Comparison of ENCODE assay signal across 8 mouse cellular contexts in genomic region chr11:72214591-72215409, GRCm38 (mm10). TPM values are rescaled to one million over a fixed set of nuclear protein-coding genes. Genes with fewer than 3 reads are reported as not detected.
DNase-seq lines count a peak whose midpoint lies in the region; ATAC-seq lines count a peak whose summit lies in the region.

No protein-coding gene starts in this region.

- H3K36me3 ChIP-seq in forebrain, embryonic 10.5 days (replicated peaks): peaks cover 31% of the 10 kb centered on the region
- peaks cover 11% of the 10 kb centered on the region for H3K36me3 ChIP-seq in heart, embryonic 16.5 days (ENCODE audit: control insufficient read depth, insufficient read depth)
- H3K36me3 ChIP-seq in liver, embryonic 15.5 days (replicated peaks): peaks cover 24% of the 10 kb centered on the region
- peaks cover 24% of the 10 kb centered on the region for H3K36me3 ChIP-seq in neural tube, embryonic 12.5 days

- ATAC-seq in CD4-positive, CD25-positive, alpha-beta regulatory T cell, adult 4 months: peak; percentile 92
- ATAC-seq in heart, embryonic 16.5 days (replicated peaks; ENCODE audit: extremely low read depth, insufficient read depth, low FRiP score): peak; percentile 98
- ATAC-seq in liver, embryonic 15.5 days (ENCODE audit: insufficient read depth): peak; percentile 92
- ATAC-seq in neural tube, embryonic 12.5 days (ENCODE audit: low FRiP score, low read depth): peak; percentile 94

- peaks cover 28% of the 10 kb centered on the region for H3K4me1 ChIP-seq in forebrain, embryonic 10.5 days
- H3K4me1 ChIP-seq in heart, embryonic 16.5 days (ENCODE audit: control insufficient read depth, insufficient read depth, low read length): peaks cover 8% of the 10 kb centered on the region; the same call in 1 of the 2 replicates
- peaks cover 22% of the 10 kb centered on the region for H3K4me1 ChIP-seq in liver, embryonic 15.5 days (replicated peaks)
- peaks cover 7% of the 10 kb centered on the region; the same call in 1 of the 2 replicates for H3K4me1 ChIP-seq in neural tube, embryonic 12.5 days

- no peaks in the 10 kb centered on the region for H3K27me3 ChIP-seq in forebrain, embryonic 10.5 days (ENCODE audit: poor library complexity, severe bottlenecking)
- H3K27me3 ChIP-seq in heart, embryonic 16.5 days (ENCODE audit: control insufficient read depth, insufficient read depth, low read length): no peaks in the 10 kb centered on the region
- no peaks in the 10 kb centered on the region for H3K27me3 ChIP-seq in liver, embryonic 15.5 days
- H3K27me3 ChIP-seq in neural tube, embryonic 12.5 days (replicated peaks): no peaks in the 10 kb centered on the region

- peak overlapping the region; percentile 100 for H3K4me2 ChIP-seq in heart, embryonic 16.5 days (ENCODE audit: low read depth, low read length)
- peak overlapping the region; percentile 99 for H3K4me2 ChIP-seq in liver, embryonic 15.5 days
- H3K4me2 ChIP-seq in neural tube, embryonic 12.5 days (replicated peaks): peak overlapping the region; percentile 93

- H3K9ac ChIP-seq in heart, embryonic 16.5 days (ENCODE audit: low read length): peak overlapping the region; percentile 84
- H3K9ac ChIP-seq in liver, embryonic 15.5 days: peak overlapping the region; percentile 65
- peak overlapping the region; percentile 72 for H3K9ac ChIP-seq in neural tube, embryonic 12.5 days

- DNase-seq in c-Kit-negative CD71-positive TER-119-positive erythroid progenitor cells, embryonic 14.5 days (ENCODE audit: low read depth, low spot score): peak; percentile 90
- peak; percentile 99 for DNase-seq in forebrain, embryonic 10.5 days (ENCODE audit: extremely low spot score, low spot score)
- peak; percentile 96 to 97 for DNase-seq in kidney, postnatal 36 days
- peak; percentile 96 for DNase-seq in telencephalon, adult 2 months (ENCODE audit: low read depth, low spot score)

- H3K27ac ChIP-seq in forebrain, embryonic 10.5 days: peak overlapping the region; percentile 89
- H3K27ac ChIP-seq in heart, embryonic 16.5 days (ENCODE audit: low read length): peak overlapping the region; percentile 84
- peak overlapping the region; percentile 75 for H3K27ac ChIP-seq in liver, embryonic 15.5 days (replicated peaks)
- H3K27ac ChIP-seq in neural tube, embryonic 12.5 days: peak overlapping the region; percentile 16; the same call in 1 of the 2 replicates

- H3K9me3 ChIP-seq in forebrain, embryonic 10.5 days: no peaks in the 10 kb centered on the region
- no peaks in the 10 kb centered on the region for H3K9me3 ChIP-seq in heart, embryonic 16.5 days (replicated peaks; ENCODE audit: control insufficient read depth, low read length)
- H3K9me3 ChIP-seq in liver, embryonic 15.5 days (replicated peaks): no peaks in the 10 kb centered on the region
- H3K9me3 ChIP-seq in neural tube, embryonic 12.5 days: no peaks in the 10 kb centered on the region

- peak overlapping the region; percentile 91 for H3K4me3 ChIP-seq in forebrain, embryonic 10.5 days
- H3K4me3 ChIP-seq in heart, embryonic 16.5 days (ENCODE audit: low read length): peak overlapping the region; percentile 96
- peak overlapping the region; percentile 76 for H3K4me3 ChIP-seq in liver, embryonic 15.5 days (replicated peaks)
- H3K4me3 ChIP-seq in neural tube, embryonic 12.5 days: peak overlapping the region; percentile 65

- WGBS in forebrain, embryonic 10.5 days: under 1% methylated on average over 51 of the region's 51 CpGs
- WGBS in heart, embryonic 16.5 days: 1% methylated on average over 51 of the region's 51 CpGs
- WGBS in liver, embryonic 15.5 days (ENCODE audit: insufficient replicate concordance): 1% methylated on average over 51 of the region's 51 CpGs
- WGBS in neural tube, embryonic 12.5 days: under 1% methylated on average over 51 of the region's 51 CpGs

RNA-seq across cellular contexts. Expression of gene Med31, which starts 0.6 kb away (rescaled TPM):
- 10 to 100 TPM; 17.9 to 19.9 TPM for polyA plus RNA-seq in CD4-positive, CD25-positive, alpha-beta regulatory T cell, adult 4 months (2017; shearing (Covaris generic))
- 44.8 and 47.1 TPM in 2 replicates for polyA plus RNA-seq in forebrain, embryonic 10.5 days (2016; fragmentation: Nextera tagmentation; extraction: Ambion mirVana)
- 29.5 and 30.8 TPM in 2 replicates for polyA plus RNA-seq in heart, embryonic 16.5 days (2015; fragmentation: Nextera tagmentation; extraction: Ambion mirVana)
- polyA plus RNA-seq in liver, embryonic 15.5 days (2015; fragmentation: Nextera tagmentation; extraction: Ambion mirVana): 11.9 and 12.3 TPM in 2 replicates
- polyA plus RNA-seq in neural tube, embryonic 12.5 days (2016; fragmentation: Nextera tagmentation; extraction: Ambion mirVana): 54.7 and 56.5 TPM in 2 replicates

RNA-seq across cellular contexts. Expression of gene Txndc17, which starts 7.5 kb away (rescaled TPM):
- 10 to 100 TPM; 86.0 to 99.9 TPM for polyA plus RNA-seq in CD4-positive, CD25-positive, alpha-beta regulatory T cell, adult 4 months (2017; shearing (Covaris generic))
- polyA plus RNA-seq in forebrain, embryonic 10.5 days (2016; fragmentation: Nextera tagmentation; extraction: Ambion mirVana): 172 and 176 TPM in 2 replicates
- 149 and 160 TPM in 2 replicates for polyA plus RNA-seq in heart, embryonic 16.5 days (2015; fragmentation: Nextera tagmentation; extraction: Ambion mirVana)
- 67.1 and 69.1 TPM in 2 replicates for polyA plus RNA-seq in liver, embryonic 15.5 days (2015; fragmentation: Nextera tagmentation; extraction: Ambion mirVana)
- 160 and 164 TPM in 2 replicates for polyA plus RNA-seq in neural tube, embryonic 12.5 days (2016; fragmentation: Nextera tagmentation; extraction: Ambion mirVana)

RNA-seq across cellular contexts. Expression of gene 4933427D14Rik, which starts 7.5 kb away (rescaled TPM):
- 10 to 100 TPM; 19.2 to 24.4 TPM for polyA plus RNA-seq in CD4-positive, CD25-positive, alpha-beta regulatory T cell, adult 4 months (2017; shearing (Covaris generic))
- polyA plus RNA-seq in forebrain, embryonic 10.5 days (2016; fragmentation: Nextera tagmentation; extraction: Ambion mirVana): 16.2 and 16.4 TPM in 2 replicates
- 7.5 and 9.2 TPM in 2 replicates for polyA plus RNA-seq in heart, embryonic 16.5 days (2015; fragmentation: Nextera tagmentation; extraction: Ambion mirVana)
- 2.2 and 2.9 TPM in 2 replicates for polyA plus RNA-seq in liver, embryonic 15.5 days (2015; fragmentation: Nextera tagmentation; extraction: Ambion mirVana)
- 18.3 and 25.0 TPM in 2 replicates for polyA plus RNA-seq in neural tube, embryonic 12.5 days (2016; fragmentation: Nextera tagmentation; extraction: Ambion mirVana)

RNA-seq across cellular contexts. Expression of gene Gm43951, which starts 8.2 kb away (rescaled TPM):
- polyA plus RNA-seq in CD4-positive, CD25-positive, alpha-beta regulatory T cell, adult 4 months (2017; shearing (Covaris generic)): not detected
- 0.42 and 0.52 TPM in 2 replicates for polyA plus RNA-seq in forebrain, embryonic 10.5 days (2016; fragmentation: Nextera tagmentation; extraction: Ambion mirVana)
- polyA plus RNA-seq in heart, embryonic 16.5 days (2015; fragmentation: Nextera tagmentation; extraction: Ambion mirVana): 0.07 and 0.11 TPM in 2 replicates
- not detected in 2 replicates for polyA plus RNA-seq in liver, embryonic 15.5 days (2015; fragmentation: Nextera tagmentation; extraction: Ambion mirVana)
- 0.74 and 1.3 TPM in 2 replicates for polyA plus RNA-seq in neural tube, embryonic 12.5 days (2016; fragmentation: Nextera tagmentation; extraction: Ambion mirVana)

RNA-seq across cellular contexts. Expression of gene Slc13a5, which starts 52.2 kb away (rescaled TPM):
- polyA plus RNA-seq in CD4-positive, CD25-positive, alpha-beta regulatory T cell, adult 4 months (2017; shearing (Covaris generic)): not detected
- polyA plus RNA-seq in forebrain, embryonic 10.5 days (2016; fragmentation: Nextera tagmentation; extraction: Ambion mirVana): 0.20 TPM in 1 of 2 replicates, not detected in the other
- 0.10 and 0.18 TPM in 2 replicates for polyA plus RNA-seq in heart, embryonic 16.5 days (2015; fragmentation: Nextera tagmentation; extraction: Ambion mirVana)
- not detected in 2 replicates for polyA plus RNA-seq in liver, embryonic 15.5 days (2015; fragmentation: Nextera tagmentation; extraction: Ambion mirVana)
- polyA plus RNA-seq in neural tube, embryonic 12.5 days (2016; fragmentation: Nextera tagmentation; extraction: Ambion mirVana): 0.35 and 0.42 TPM in 2 replicates

Comparison
In these comparisons a context has a peak if more than half of its experiments do, and no peak if none do; other contexts are left out.
1. Peak in every context shown above with its lines: DNase-seq, ATAC-seq, H3K4me3 ChIP-seq and H3K27ac ChIP-seq.
2. H3K27ac ChIP-seq: peak in every context shown above with its lines; median percentile 89 in forebrain, embryonic 10.5 days; 84 in heart, embryonic 16.5 days; 75 in liver, embryonic 15.5 days; 16 in neural tube, embryonic 12.5 days.